Mouse (Mus musculus) CH12.LX (cell line): Measurements from ENCODE around the gene Hk2.

Experiments
- CHD2 ChIP-seq: IDR thresholded peaks from 2 replicates; pipeline ENCODE4 v1.6.1; 2011; ENCODE audit warnings: low read length, improper control_type of control experiment
- CTCF ChIP-seq, 2 experiments: IDR thresholded peaks in 1 of 2; conservative IDR thresholded peaks in 1 of 2; 2 replicates each; pipeline ENCODE4 v1.5.1; 2011 to 2012; ENCODE audit warnings: low read depth in 2 of 2, low read length in 2 of 2, improper control_type of control experiment in 1 of 2, inconsistent platforms in 1 of 2, mild to moderate bottlenecking in 1 of 2, moderate library complexity in 1 of 2
- E2F4 ChIP-seq: IDR thresholded peaks from 2 replicates; pipeline ENCODE4 v1.6.1; 2011; ENCODE audit warnings: low read depth, low read length, improper control_type of control experiment; ENCODE audit not compliant: insufficient replicate concordance
- EP300 ChIP-seq: IDR thresholded peaks from 2 replicates; pipeline ENCODE4 v1.6.1; 2011; ENCODE audit warnings: low read length, improper control_type of control experiment
- GABPA ChIP-seq: IDR thresholded peaks from 2 replicates; pipeline ENCODE4 v1.6.1; 2012; ENCODE audit warnings: low read depth, low read length, improper control_type of control experiment, inconsistent platforms; ENCODE audit not compliant: insufficient replicate concordance
- HCFC1 ChIP-seq: IDR thresholded peaks from 2 replicates; pipeline ENCODE4 v1.6.1; 2012; ENCODE audit warnings: low read depth, mild to moderate bottlenecking, inconsistent platforms, low read length, improper control_type of control experiment
- KAT2A ChIP-seq: IDR thresholded peaks from 2 replicates; pipeline ENCODE4 v1.6.1; 2012; ENCODE audit warnings: low read length, improper control_type of control experiment, inconsistent platforms; ENCODE audit not compliant: insufficient replicate concordance
- MAX ChIP-seq: IDR thresholded peaks from 2 replicates; pipeline ENCODE4 v1.6.1; 2011; ENCODE audit warnings: low read length, improper control_type of control experiment
- NELFE ChIP-seq: IDR thresholded peaks from 2 replicates; pipeline ENCODE4 v1.6.1; 2011; ENCODE audit warnings: low read depth, low read length, improper control_type of control experiment
- PAX5 ChIP-seq: IDR thresholded peaks from 2 replicates; pipeline ENCODE4 v1.6.1; 2012; ENCODE audit warnings: low read length, inconsistent platforms, mixed read lengths
- POLR2A ChIP-seq: IDR thresholded peaks from 2 replicates; pipeline ENCODE4 v1.6.1; 2011; ENCODE audit warnings: low read depth, mild to moderate bottlenecking, improper control_type of control experiment, low read length
- TCF12 ChIP-seq: IDR thresholded peaks from 2 replicates; pipeline ENCODE4 v1.6.1; 2014; ENCODE audit warnings: low read depth, mild to moderate bottlenecking, inconsistent platforms, low read length, improper control_type of control experiment
- ZC3H11A ChIP-seq: IDR thresholded peaks from 2 replicates; pipeline ENCODE4 v1.6.1; 2012; ENCODE audit warnings: low read depth, mild to moderate bottlenecking, inconsistent platforms, low read length, improper control_type of control experiment
- ZNF384 ChIP-seq: IDR thresholded peaks from 2 replicates; pipeline ENCODE4 v1.6.1; 2012; ENCODE audit warnings: low read depth, low read length, improper control_type of control experiment, inconsistent platforms

GRCm38 (mm10) chr6:82696736-82697135, 77.5 kb downstream of the Hk2 start:
- no peak for TF ChIP-seq NELFE
- TF ChIP-seq KAT2A = no peak
- TF ChIP-seq CTCF (conservative IDR thresholded peaks at IDR 0.05 in 1 of 2, IDR thresholded peaks at IDR 0.05 in 1 of 2; ENCODE audit: low read depth in 2 of 2, low read length in 2 of 2) = no peak
- no peak for TF ChIP-seq EP300
- TF ChIP-seq PAX5 = no peak
- no peak for TF ChIP-seq E2F4
- no peak for TF ChIP-seq GABPA
- no peak for TF ChIP-seq POLR2A
- TF ChIP-seq CHD2 = no peak
- no peak for TF ChIP-seq HCFC1
- no peak for TF ChIP-seq ZNF384
- no peak for TF ChIP-seq MAX
- TF ChIP-seq TCF12 = no peak
- TF ChIP-seq ZC3H11A = no peak
